Mouse (Mus musculus) kidney, postnatal 0 days (tissue): ENCODE data around the gene Nt5dc1. TPM values are rescaled to one million over a fixed set of nuclear protein-coding genes. Genes with fewer than 3 reads are reported as not detected.
A peak's percentile ranks its signal among the peaks of the same experiment; 100 is the strongest.

Experiments
- ATAC-seq: fragments of 200-750 bp; cut with Nextera tagmentation; replicated peaks from 2 replicates; pipeline ENCODE4 v1.8.0; 2017; ENCODE audit warnings: low read depth, moderate number of reproducible peaks, moderate TSS enrichment, moderate library complexity; ENCODE audit not compliant: low FRiP score
- DNase-seq: peaks from one replicate; pipeline ENCODE4 v3.0.0-alpha.2; 2016; ENCODE audit warnings: low spot score
- H3K27ac ChIP-seq: fragments of 300-500 bp; sonication (generic); 2 replicates; pipeline ENCODE4 v1.5.1; 2014; ENCODE audit warnings: mild to moderate bottlenecking
- H3K27me3 ChIP-seq: fragments of 300-500 bp; sonication (generic); 2 replicates; pipeline ENCODE4 v1.6.1; 2014; ENCODE audit warnings: low read length, mixed read lengths; ENCODE audit not compliant: insufficient read depth
- H3K36me3 ChIP-seq: fragments of 300-500 bp; sonication (generic); 2 replicates; pipeline ENCODE4 v1.6.1; 2014; ENCODE audit warnings: low read length, mixed read lengths; ENCODE audit not compliant: insufficient read depth
- H3K4me1 ChIP-seq: fragments of 300-500 bp; sonication (generic); replicated peaks from 2 replicates; pipeline ENCODE4 v1.6.1; 2014; ENCODE audit warnings: antibody characterized with exemption, low read length, mixed read lengths; ENCODE audit not compliant: insufficient read depth
- H3K4me2 ChIP-seq: fragments of 300-500 bp; sonication (generic); 2 replicates; pipeline ENCODE4 v1.6.1; 2014; ENCODE audit warnings: mild to moderate bottlenecking, low read length, moderate library complexity, mixed read lengths
- H3K4me3 ChIP-seq: fragments of 300-500 bp; sonication (generic); replicated peaks from 2 replicates; pipeline ENCODE4 v1.5.1; 2014; ENCODE audit warnings: low read depth, low read length
- H3K9ac ChIP-seq: fragments of 300-500 bp; sonication (generic); 2 replicates; pipeline ENCODE4 v1.6.1; 2014; ENCODE audit warnings: low read depth, low read length
- H3K9me3 ChIP-seq: fragments of 300-500 bp; sonication (generic); replicated peaks from 2 replicates; pipeline ENCODE4 v1.6.1; 2016; ENCODE audit warnings: low read length, inconsistent platforms, mixed read lengths
- CTCF ChIP-seq: IDR thresholded peaks from 2 replicates; pipeline ENCODE4 v1.5.1; 2016; ENCODE audit warnings: antibody characterized with exemption, low read depth, mild to moderate bottlenecking, moderate library complexity
- WGBS: fragments of 180-500 bp; shearing (Covaris S2); extraction: QIAGEN DNeasy Blood & Tissue Kit; methylation state at CpG from one replicate; pipeline ENCODE4 v1.1.7; 2014; 5-methylcytosine and 5-hydroxymethylcytosine counted together
- polyA plus RNA-seq: library from polyadenylated mRNA; unstranded; fragments of >200 nt; fragmentation: Nextera tagmentation; extraction: Ambion mirVana; gene quantifications from 2 replicates; pipeline ENCODE4 v1.2.1, GENCODE M21; 2015

Gene Nt5dc1
- polyA plus RNA-seq, 1 experiment from 2014 or later: 15.2 TPM

DNA sequence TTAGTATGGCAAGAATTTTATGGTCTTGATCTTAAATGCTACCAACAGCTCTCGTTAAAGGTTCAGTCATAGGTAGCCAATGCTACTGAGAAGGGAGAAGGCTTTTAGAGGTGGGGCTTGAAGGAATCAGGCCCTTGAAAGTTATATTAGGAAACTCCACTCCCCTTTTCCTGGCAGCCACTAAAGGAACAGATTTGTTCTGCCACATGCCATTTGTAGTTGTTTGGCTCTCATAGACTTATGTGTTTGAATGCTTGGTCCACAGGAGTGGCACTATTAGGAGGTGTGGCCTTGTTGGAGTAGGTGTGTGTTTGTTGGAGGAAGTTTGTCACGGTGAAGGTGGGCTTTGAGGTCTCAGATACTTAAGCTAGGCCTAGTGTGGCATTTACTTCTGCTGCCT is 97.5 kb downstream of the Nt5dc1 start:
- H3K9me3 ChIP-seq: no peaks in the 10 kb centered on the region
- ATAC-seq (no peak), DNase-seq (no peak)
- no peak overlapping the region for H3K9ac ChIP-seq
- 0 out of 2 replicates have a peak, but pooled peaks cover 3% of the 10 kb centered on the region for H3K36me3 ChIP-seq
- no peak for TF ChIP-seq CTCF
- no peak overlapping the region for H3K27ac ChIP-seq
- H3K4me3 ChIP-seq: no peak overlapping the region
- WGBS: 69% methylated on average over 2 of the region's 2 CpGs
- H3K4me1 ChIP-seq: no peaks in the 10 kb centered on the region
- no peaks in the 10 kb centered on the region for H3K27me3 ChIP-seq
- H3K4me2 ChIP-seq: no peak overlapping the region

- H3K4me1 ChIP-seq: no peaks in the 10 kb centered on the region
- TF ChIP-seq CTCF: no peak
- no peak overlapping the region for H3K4me3 ChIP-seq
- no peak overlapping the region for H3K9ac ChIP-seq
- DNase-seq: no peak
- H3K4me2 ChIP-seq: no peak overlapping the region
- no peak for ATAC-seq
- peaks cover 11% of the 10 kb centered on the region; the same call in 1 of the 2 replicates for H3K36me3 ChIP-seq
- H3K27me3 ChIP-seq: no peaks in the 10 kb centered on the region
- H3K9me3 ChIP-seq: no peaks in the 10 kb centered on the region
- no peak overlapping the region for H3K27ac ChIP-seq
- WGBS: 42% methylated on average over 2 of the region's 2 CpGs
Observed at GRCm38 (mm10) chr10:34317217-34317606, 101.1 kb downstream of the Nt5dc1 start.

DNA sequence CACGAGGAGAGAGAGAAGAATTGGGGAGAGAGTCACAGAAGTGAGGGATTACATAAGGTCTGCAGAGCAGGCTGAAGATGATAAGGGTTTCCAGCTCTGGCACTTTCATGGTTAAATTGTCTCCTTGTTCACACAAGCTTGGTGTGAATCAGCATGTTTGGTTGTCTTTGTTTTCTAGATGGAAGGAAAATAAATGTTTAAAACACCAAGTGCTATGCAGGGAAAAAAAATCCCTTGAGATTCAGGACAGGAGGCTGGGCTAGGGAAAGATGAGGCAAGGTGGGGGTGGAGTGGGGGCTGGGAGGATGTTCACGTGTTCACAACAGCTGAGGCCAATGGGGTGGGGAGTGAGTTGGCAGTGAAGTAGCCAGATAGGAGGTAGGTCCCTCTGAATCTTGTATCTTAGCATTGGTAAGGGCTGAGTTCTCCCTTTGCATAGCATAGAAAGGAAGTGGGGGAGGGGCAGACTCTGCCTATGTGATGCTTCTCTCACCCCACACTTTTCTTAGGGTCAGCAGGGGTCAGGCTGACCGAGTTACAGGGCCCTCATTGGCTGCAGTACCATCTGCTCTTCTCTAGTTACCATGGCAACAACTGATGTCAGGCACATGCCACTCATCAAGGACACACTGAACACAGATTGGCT is 101.7 kb downstream of the Nt5dc1 start:
- TF ChIP-seq CTCF: no peak
- H3K27ac ChIP-seq: no peak overlapping the region
- H3K9ac ChIP-seq: no peak overlapping the region
- peak; percentile 30 for DNase-seq
- H3K4me1 ChIP-seq: no peaks in the 10 kb centered on the region
- H3K4me2 ChIP-seq: peak overlapping the region; percentile 23; the same call in 1 of the 2 replicates
- no peak overlapping the region for H3K4me3 ChIP-seq
- ATAC-seq: no peak; the same call in 1 of the 2 replicates
- WGBS: 5% methylated on average over 3 of the region's 3 CpGs
- H3K36me3 ChIP-seq: peaks cover 8% of the 10 kb centered on the region; the same call in 1 of the 2 replicates
- H3K27me3 ChIP-seq: no peaks in the 10 kb centered on the region
- no peaks in the 10 kb centered on the region for H3K9me3 ChIP-seq

DNA sequence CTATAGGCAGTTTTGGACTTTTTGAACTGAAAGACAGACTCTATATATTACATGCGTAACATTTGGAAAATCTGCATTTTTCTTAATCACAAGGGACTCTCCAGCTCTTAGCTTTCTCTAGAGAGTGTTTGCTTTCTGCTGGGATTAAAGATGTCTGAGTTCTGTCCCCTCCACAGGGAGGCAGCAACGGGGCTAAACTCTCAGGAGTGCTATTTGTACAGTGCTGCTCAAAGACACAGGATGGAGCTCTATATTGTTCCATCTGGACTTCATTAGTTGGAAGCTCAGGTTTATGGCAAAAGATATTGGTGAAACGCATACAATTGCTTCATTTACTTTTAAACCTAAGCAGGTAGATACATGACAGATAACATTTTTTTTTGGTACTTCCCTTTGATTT is 105.8 kb downstream of the Nt5dc1 start:
- Histone ChIP-seq H3K4me1 (no peaks in the 10 kb centered on the region), H3K9ac (no peak overlapping the region), H3K4me3 (no peak overlapping the region), H3K27ac (no peak overlapping the region), H3K36me3 (peaks cover 13% of the 10 kb centered on the region; the same call in 1 of the 2 replicates), H3K4me2 (no peak overlapping the region), H3K9me3 (no peaks in the 10 kb centered on the region), H3K27me3 (no peaks in the 10 kb centered on the region)
- WGBS: 68% methylated on average over 3 of the region's 3 CpGs
- ATAC-seq (no peak), DNase-seq (no peak)
- 0 out of 2 replicates have a peak, but pooled peaks have one; percentile 6 for TF ChIP-seq CTCF

DNA sequence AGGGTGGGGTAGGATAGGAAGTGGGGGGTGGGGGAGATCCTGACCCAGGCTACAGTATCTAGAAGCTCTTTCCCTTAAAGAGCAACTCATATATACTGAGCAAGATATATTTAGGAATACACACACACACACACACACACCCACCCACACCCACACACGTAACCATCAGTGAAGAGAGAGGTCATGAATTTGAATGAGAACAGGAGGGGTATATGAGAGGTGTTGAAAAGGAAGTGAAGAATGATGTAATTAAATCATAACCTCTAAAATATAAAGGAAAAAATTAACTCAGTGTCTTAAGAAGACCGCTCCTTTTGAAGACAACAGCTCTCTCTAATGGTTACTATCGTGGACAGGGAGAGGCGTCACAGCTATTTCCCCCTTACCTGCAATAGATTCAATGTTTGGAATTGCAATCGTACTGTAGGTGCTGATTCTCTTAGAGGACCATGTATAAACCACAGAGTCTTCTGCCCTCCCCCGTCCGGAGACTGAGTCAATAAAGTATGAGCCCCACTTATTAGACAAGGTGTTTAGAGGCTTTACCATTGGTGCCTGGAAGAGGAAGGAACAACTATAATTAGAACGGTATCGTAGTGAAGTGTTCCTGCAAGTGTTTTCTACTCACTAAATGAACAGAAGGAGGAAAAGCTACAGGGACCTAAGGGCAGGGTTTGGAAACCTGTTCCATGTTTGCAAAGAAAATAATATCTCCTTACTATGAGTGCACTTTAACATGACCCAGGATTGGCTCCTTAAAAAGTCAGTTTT is 108.3 kb downstream of the Nt5dc1 start:
- Histone ChIP-seq H3K4me2 (no peak overlapping the region), H3K27me3 (no peaks in the 10 kb centered on the region), H3K36me3 (peaks cover 13% of the 10 kb centered on the region; the same call in 1 of the 2 replicates), H3K9me3 (no peaks in the 10 kb centered on the region), H3K9ac (no peak overlapping the region), H3K4me1 (no peaks in the 10 kb centered on the region), H3K27ac (no peak overlapping the region), H3K4me3 (no peak overlapping the region)
- ATAC-seq (no peak), DNase-seq (no peak)
- 88% methylated on average over 9 of the region's 9 CpGs for WGBS
- TF ChIP-seq CTCF: no peak

GRCm38 (mm10) chr10:34307070-34307469 is 111.3 kb downstream of the Nt5dc1 start:
- no peak for TF ChIP-seq CTCF
- Histone ChIP-seq H3K9me3 (no peaks in the 10 kb centered on the region), H3K4me1 (no peaks in the 10 kb centered on the region), H3K9ac (no peak overlapping the region), H3K4me3 (no peak overlapping the region), H3K27me3 (no peaks in the 10 kb centered on the region), H3K27ac (no peak overlapping the region), H3K36me3 (0 out of 2 replicates have a peak, but pooled peaks cover 4% of the 10 kb centered on the region), H3K4me2 (no peak overlapping the region)
- DNase-seq (no peak), ATAC-seq (no peak)
